Mouse (Mus musculus): ENCODE data around the gene Sept8.
"Not testable (repeated sequence)": the region's sequence is repeated elsewhere in the genome, so short reads cannot be mapped to it uniquely, and the experiment has no call there.

The Sept8 gene

GRCm38 (mm10) chr11:53528397-53529252 lies 9.6 kb downstream of the Sept8 start:
- no peak for DNase-seq

GRCm38 (mm10) chr11:53529253-53529557 lies 10.1 kb downstream of the Sept8 start:
- peak; percentile 92 for DNase-seq

- no peak for DNase-seq
These were observed 10.9 kb downstream of the Sept8 start for GRCm38 (mm10) chr11:53530001-53530400.

- no peak for DNase-seq
These were observed 12.6 kb downstream of the Sept8 start for GRCm38 (mm10) chr11:53531578-53532230.

GRCm38 (mm10) chr11:53532231-53532620 lies 13.2 kb downstream of the Sept8 start:
- no peak for DNase-seq

GRCm38 (mm10) chr11:53539002-53539491 lies 20.0 kb downstream of the Sept8 start:
- peak; percentile 73 for DNase-seq

GRCm38 (mm10) chr11:53540394-53540793 lies 21.3 kb downstream of the Sept8 start:
- no peak for DNase-seq

- DNase-seq: no peak
These were observed 22.2 kb downstream of the Sept8 start for GRCm38 (mm10) chr11:53541222-53541621.

GRCm38 (mm10) chr11:53543021-53543420 lies 24.0 kb downstream of the Sept8 start:
- no peak for DNase-seq

- DNase-seq: no peak
These were observed 27.2 kb downstream of the Sept8 start for GRCm38 (mm10) chr11:53546271-53546670.

GRCm38 (mm10) chr11:53547566-53547965 lies 28.5 kb downstream of the Sept8 start:
- DNase-seq: no peak

GRCm38 (mm10) chr11:53548036-53548605 lies 29.1 kb downstream of the Sept8 start:
- no peak for DNase-seq

- DNase-seq: no peak
These were observed 31.7 kb downstream of the Sept8 start for GRCm38 (mm10) chr11:53550714-53551113.

- DNase-seq: peak; percentile 81
These were observed 32.7 kb downstream of the Sept8 start for GRCm38 (mm10) chr11:53551754-53552153.

- DNase-seq: not testable (repeated sequence)
These were observed 37.5 kb downstream of the Sept8 start for GRCm38 (mm10) chr11:53556529-53556928.

- not testable (repeated sequence) for DNase-seq
These were observed 38.9 kb downstream of the Sept8 start for GRCm38 (mm10) chr11:53557992-53558391.

GRCm38 (mm10) chr11:53559980-53560379 lies 40.9 kb downstream of the Sept8 start:
- DNase-seq: not testable (repeated sequence)

GRCm38 (mm10) chr11:53561986-53562385 lies 42.9 kb downstream of the Sept8 start:
- no peak for DNase-seq

GRCm38 (mm10) chr11:53566646-53567045 lies 47.6 kb downstream of the Sept8 start:
- no peak for DNase-seq

GRCm38 (mm10) chr11:53567224-53568014 lies 48.4 kb downstream of the Sept8 start, which contains the start of gene Kif3a:
Gene Kif3a (plus strand): TSS chr11:53567379.
- peak; percentile 95 for DNase-seq

- DNase-seq: no peak
These were observed 61.5 kb downstream of the Sept8 start for GRCm38 (mm10) chr11:53580562-53580961.

GRCm38 (mm10) chr11:53583151-53583550 lies 64.1 kb downstream of the Sept8 start:
- DNase-seq: no peak

GRCm38 (mm10) chr11:53584849-53585248 lies 65.8 kb downstream of the Sept8 start:
- no peak for DNase-seq
